Mouse (Mus musculus) adrenal gland, postnatal 10 days (tissue): ENCODE measurements around the gene Lmntd1. TPM values are rescaled to one million over a fixed set of nuclear protein-coding genes. Genes with fewer than 3 reads are reported as not detected.

Source experiments
- DNase-seq: peaks from one replicate; pipeline ENCODE4 v3.0.0; 2021; ENCODE audit warnings: mixed read lengths
- total RNA-seq, 2 experiments: library from RNA; stranded (reverse); gene quantifications; 2 replicates each; pipeline ENCODE4 v1.2.3; 2021

Gene Lmntd1
- total RNA-seq, 2 experiments from 2014 or later: 1.2 to 1.7 TPM

DNA sequence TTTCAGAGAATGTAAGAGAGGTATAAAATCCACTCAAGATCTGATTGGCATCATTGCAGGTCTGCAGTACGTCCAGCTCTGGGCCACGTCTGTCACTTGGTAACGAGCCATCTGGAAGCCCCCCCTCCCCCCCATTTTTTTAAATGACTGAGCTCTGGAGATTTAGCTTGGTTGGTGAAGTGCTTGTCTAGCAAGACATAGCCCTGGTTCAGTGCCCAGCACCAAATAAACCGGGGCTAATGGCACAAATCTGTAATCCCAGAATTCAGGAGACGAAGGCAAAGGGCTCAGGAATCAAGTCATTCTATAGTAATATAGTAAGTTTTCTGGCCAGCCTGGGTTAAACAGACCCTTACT is 130.8 kb downstream of the Lmntd1 start:
- no peak for DNase-seq

DNA sequence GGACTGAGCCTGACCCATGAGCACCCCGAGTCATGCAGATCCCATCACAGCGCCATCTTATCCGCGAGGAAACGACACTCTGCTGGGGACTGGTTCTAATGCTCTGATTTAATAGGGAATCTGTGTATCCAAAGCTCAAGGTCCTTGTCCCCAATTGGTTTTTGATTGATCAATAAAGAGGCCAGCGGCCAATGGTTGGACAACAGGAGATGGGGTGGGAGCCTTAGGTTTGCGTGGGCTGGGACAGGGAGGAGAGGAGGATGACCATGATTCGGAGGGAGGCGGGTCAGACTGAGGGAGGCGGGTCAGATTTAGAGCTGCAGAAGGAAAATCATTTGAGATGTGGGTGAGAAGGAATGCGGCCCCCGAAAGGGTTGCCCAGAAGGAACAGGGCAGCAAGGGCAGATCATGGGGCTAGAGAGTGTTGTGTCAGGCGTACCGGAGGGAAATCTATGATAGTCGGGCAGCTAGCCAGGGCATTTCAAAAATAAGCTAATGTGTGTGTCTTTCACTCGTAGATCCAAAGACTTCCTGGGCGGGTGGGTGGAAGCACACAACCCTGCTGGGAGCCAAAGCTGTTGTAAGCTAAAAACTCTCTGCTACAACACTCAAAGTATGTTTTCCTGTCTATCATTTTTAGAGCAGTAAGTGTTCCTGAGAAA is 131.3 kb downstream of the Lmntd1 start:
- DNase-seq: peak; percentile 57

DNA sequence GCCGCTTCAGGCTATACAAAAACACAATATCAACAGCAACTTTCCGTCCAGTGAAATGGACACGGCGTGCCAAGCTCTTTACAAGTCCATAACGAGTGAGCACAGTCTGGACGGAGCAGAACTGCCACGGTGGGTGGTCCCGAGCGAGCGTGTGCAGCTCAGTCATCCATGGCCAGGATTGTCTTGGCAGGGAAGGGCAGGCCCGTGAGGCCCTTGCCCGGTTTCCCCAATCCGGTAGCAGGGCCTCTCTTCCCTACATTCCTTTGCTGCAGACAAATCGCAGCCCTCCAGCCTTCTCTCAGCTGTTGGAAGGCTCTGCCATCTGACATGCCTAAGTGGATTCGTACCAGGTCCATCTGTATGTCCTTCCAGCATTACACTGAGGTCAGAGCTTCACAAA is 132.2 kb downstream of the Lmntd1 start:
- DNase-seq: no peak

DNA sequence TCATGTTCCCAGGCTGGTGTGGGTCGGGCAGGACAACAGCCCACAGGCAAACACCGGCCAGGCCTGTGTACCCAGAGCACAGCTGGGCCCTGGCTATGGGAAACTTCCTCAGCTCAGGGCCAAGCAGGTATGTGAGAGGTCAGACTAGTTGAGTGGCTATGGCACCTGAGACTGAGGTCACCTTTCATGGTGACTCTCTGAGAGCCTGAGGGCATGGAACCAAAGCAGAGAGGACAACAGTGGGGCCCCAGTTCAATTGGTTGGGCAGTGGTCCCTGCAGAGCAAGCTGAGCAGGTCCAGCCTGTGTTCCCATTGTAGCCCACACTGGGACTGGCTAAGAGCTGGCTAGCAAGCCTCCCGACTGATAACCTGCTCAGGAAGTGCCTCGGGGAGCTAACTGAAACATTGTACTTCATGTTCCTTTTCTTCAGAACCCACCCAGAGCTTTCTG is 135.3 kb downstream of the Lmntd1 start:
- DNase-seq: no peak

DNA sequence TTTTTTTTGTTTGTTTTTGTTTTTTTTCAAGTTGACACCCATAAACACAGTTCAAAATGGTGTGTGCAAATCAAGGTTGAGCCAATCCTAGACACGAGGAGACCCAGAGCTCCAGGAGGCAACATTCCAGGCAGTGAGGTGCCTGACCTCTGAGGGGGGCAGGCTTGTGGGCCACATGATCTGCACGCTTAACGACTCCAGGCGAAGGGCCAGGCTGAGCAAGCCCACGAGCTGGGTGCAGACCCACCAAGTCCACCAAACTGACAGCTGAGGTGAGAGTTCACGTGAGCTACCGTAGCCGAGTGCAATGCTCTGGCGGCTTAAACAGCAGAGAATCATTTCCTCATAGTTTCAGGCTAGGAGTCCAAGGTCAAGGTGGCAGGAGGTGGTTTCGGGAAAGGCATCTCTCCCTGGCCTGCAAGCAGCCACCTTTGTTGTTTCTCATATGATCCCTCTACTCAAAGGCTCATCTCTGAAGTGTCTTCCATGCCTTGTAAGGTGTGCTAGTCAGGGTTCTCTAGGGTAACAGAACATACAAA is 136.7 kb downstream of the Lmntd1 start:
- no peak for DNase-seq

- no peak for DNase-seq
Measured at GRCm38 (mm10) chr6:145471638-145472247, 142.4 kb downstream of the Lmntd1 start.

- DNase-seq: no peak
Measured at GRCm38 (mm10) chr6:145469260-145469943, 144.7 kb downstream of the Lmntd1 start.

GRCm38 (mm10) chr6:145464027-145464426 is 150.1 kb downstream of the Lmntd1 start:
- DNase-seq: no peak

- DNase-seq: no peak
Measured at GRCm38 (mm10) chr6:145462677-145463245, 151.4 kb downstream of the Lmntd1 start.

DNA sequence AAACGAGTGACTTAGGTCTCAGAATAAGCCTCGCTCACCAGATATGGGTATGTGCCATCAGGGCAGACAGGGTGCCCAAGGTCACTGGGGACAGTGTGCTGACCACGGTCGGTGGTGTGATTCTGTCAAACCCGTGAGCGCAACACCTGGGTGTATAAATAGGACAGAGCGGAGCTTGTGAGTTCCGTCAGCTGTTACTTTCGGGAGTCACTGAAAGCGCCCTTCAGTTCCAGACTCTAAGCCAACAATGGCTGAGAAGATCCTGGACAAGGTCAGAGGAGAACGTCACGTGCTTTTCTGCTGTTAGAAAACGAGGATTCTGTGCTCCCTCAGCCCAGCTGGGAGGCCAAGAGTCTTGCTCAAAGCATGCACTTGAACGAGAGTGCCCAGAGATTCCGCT is 157.1 kb downstream of the Lmntd1 start:
- DNase-seq: peak; percentile 55

GRCm38 (mm10) chr6:145450628-145451403 is 163.3 kb downstream of the Lmntd1 start:
- DNase-seq: no peak

DNA sequence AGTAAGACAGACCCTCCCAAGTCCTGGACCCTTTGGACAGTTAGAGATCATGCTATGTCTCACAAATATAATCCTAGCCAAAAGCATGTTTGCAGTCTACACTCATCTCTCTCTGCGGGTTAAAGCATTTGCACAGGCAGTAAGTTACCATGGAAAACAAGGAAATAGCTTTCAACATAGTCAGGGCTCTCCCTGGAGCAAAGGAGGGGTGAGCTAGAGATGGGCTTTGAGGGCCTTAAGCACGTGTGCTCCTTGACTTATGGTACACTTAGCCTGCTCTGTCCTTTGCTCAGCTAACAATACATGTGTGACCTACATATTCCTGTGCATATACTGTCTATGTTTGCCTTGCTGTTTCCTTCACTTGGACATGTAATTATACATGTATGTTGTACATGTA is 165.8 kb downstream of the Lmntd1 start:
- DNase-seq: no peak

DNA sequence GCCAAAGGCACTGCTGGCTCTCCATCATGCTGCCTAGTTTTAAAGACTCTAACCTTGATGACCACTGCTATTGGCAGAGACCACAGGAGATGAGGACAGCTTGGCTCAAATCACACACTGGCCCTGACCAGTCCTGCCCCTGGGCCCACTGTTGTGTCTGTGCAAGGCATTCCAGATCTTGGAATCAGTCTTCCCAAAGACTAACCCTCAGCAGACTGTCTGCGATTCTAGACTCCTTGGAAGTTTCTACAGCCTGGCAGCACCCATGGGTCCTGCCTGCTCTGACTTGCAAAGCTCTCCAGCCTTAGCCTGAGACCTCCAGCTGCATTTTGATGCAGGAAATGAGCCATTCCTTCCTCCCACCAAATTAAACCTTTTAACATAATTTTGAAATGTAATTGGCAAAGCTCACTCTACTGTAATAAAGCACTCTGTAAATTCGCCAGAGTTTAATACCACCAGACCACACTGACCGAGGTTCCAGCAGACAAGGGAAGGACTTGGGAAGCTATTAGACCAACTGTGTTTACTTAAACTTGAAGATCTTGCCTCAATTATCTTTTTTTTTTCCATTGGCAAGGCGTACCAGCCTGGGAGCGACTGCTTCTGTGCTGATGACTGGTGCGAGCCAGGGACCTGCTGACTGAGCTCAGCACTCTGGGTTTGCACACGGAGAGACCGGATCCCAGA is 168.2 kb downstream of the Lmntd1 start:
- peak; percentile 70 for DNase-seq

DNA sequence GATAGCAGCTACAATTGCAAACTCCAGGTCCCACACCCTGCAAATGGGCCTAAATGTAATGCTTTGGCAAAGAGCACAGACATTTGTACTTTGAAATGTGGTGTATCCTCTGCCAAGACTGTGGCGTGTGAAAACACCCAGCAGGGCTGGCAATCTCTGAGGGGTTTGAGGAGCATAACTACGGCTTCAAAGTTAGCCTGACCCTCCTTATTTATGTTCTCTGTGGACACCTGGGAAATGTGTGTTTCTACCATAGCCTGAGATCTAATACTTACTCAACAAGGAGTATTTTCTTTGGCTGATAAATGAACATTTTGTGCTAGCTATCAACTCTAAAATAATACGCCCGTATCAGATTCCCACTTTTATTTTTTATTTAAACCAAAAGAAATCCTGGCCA is 168.7 kb downstream of the Lmntd1 start:
- DNase-seq: peak; percentile 22

- peak; percentile 20 for DNase-seq
Measured at GRCm38 (mm10) chr6:145442786-145443185, 171.3 kb downstream of the Lmntd1 start.

DNA sequence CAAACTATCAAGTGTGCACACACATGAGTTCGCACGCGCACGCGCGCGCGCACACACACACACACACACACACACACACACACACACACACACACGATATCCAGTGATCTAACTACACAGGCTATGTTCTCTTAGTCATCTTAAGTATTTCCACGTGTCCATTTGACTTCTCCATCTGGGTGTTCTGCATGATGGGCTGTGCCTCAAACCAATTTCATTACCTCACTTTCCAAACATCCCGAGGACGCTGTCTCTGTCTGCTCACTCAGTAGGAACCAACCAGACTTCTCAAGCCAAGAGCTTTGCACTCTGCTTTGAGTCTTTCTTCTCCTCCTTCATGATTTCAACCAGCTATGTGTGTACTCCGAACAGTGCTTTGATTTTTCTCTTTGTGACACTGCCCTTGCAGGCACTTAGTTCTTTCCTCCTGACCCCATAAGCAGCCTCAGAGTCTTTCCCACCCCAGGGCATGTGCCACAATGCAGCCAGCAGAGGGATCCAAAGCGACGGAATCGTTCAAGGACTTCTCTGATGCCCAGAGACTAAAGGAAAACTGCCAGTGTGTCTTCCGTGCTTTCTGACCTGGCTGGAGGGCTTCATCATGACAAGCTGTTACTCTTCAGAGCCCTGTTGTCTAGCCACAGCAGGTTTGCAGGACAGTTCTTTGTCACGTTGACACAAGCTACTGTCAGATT is 172.6 kb downstream of the Lmntd1 start:
- peak; percentile 67 for DNase-seq

- DNase-seq: no peak
Measured at GRCm38 (mm10) chr6:145438851-145439250, 175.3 kb downstream of the Lmntd1 start.

DNA sequence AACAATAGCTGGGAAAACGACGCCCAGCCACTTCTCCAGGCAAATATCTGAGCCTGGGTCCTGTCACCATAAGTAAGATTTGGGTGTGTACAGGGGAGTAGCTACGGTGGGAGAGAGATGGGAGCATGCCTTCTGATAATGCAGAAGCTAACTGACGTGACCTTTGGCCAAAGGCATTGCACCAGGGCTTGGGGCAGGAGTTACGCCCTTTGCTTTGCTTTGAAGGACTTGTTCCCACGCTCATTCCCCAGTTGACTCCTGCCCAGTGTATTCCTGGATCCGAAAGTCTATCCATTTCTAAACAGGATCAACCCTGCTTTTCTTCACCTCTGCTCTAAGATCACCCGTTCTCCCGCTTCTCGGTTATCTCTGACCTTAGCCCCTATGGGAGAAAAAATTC is 178.4 kb downstream of the Lmntd1 start:
- DNase-seq: peak; percentile 18

GRCm38 (mm10) chr6:145435156-145435555 is 179.0 kb downstream of the Lmntd1 start:
- peak; percentile 48 for DNase-seq

DNA sequence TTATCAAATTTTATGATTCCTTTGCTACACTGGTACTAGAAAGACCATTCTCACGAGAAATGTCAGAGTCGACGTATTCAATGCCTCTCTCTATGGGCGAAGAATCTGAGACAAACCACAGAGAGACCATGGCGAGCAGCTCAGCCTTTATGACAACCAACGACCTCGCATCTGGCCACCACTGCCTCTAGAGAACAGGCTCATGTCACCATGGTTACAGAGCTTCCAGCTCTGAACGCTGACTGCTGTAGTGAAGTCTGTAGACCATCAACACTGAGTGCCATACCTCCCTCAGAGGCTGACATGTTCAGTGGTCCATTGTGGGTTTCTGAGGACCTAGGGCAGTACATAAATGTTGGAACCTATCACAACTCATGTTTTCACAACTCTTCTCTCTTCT is 180.2 kb downstream of the Lmntd1 start:
- DNase-seq: no peak
